Mouse (Mus musculus) forebrain, embryonic 10.5 days (tissue): ENCODE data around the gene Scn2b. TPM values are rescaled to one million over a fixed set of nuclear protein-coding genes. Genes with fewer than 3 reads are reported as not detected.

ENCODE experiments used
- DNase-seq: peaks from one replicate; pipeline ENCODE4 v3.0.0-alpha.2; 2017; ENCODE audit warnings: low spot score; ENCODE audit errors: extremely low spot score
- H3K27ac ChIP-seq: fragments of 300-500 bp; sonication (generic); 2 replicates; pipeline ENCODE4 v1.5.1; 2016; ENCODE audit warnings: mild to moderate bottlenecking
- H3K27me3 ChIP-seq: fragments of 300-500 bp; sonication (generic); 2 replicates; pipeline ENCODE4 v1.6.1; 2016; ENCODE audit warnings: mild to moderate bottlenecking; ENCODE audit not compliant: poor library complexity, severe bottlenecking
- H3K36me3 ChIP-seq: fragments of 300-500 bp; sonication (generic); replicated peaks from 2 replicates; pipeline ENCODE4 v1.6.1; 2016; ENCODE audit warnings: mild to moderate bottlenecking, moderate library complexity
- H3K4me1 ChIP-seq: fragments of 300-500 bp; sonication (generic); 2 replicates; pipeline ENCODE4 v1.6.1; 2016
- H3K4me3 ChIP-seq: fragments of 300-500 bp; sonication (generic); 2 replicates; pipeline ENCODE4 v1.5.1; 2016; ENCODE audit warnings: mild to moderate bottlenecking, moderate library complexity
- H3K9me3 ChIP-seq: fragments of 300-500 bp; sonication (generic); 2 replicates; pipeline ENCODE4 v1.6.1; 2016; ENCODE audit warnings: mild to moderate bottlenecking, moderate library complexity
- WGBS: fragments of 180-500 bp; shearing (Covaris S2); methylation state at CpG from one replicate; pipeline ENCODE4 v1.1.7; 2016; 5-methylcytosine and 5-hydroxymethylcytosine counted together
- polyA plus RNA-seq: library from polyadenylated mRNA; unstranded; fragments of >200 nt; fragmentation: Nextera tagmentation; extraction: Ambion mirVana; gene quantifications from 2 replicates; pipeline ENCODE4 v1.2.1, GENCODE M21; 2016

Scn2b gene
- polyA plus RNA-seq = 3.6 and 4.5 TPM in 2 replicates

- WGBS = under 1% methylated on average over 13 of the region's 13 CpGs
- Histone ChIP-seq H3K27ac (peak within 1 kb of the TSS; percentile 89), H3K4me3 (peak within 1 kb of the TSS; percentile 69), H3K36me3 (no peaks in the 10 kb centered on the region), H3K4me1 (peaks cover 44% of the 10 kb centered on the region), H3K27me3 (peaks cover 77% of the 10 kb centered on the region), H3K9me3 (no peaks in the 10 kb centered on the region)
- DNase-seq = no peak
Measured at GRCm38 (mm10) chr9:45117741-45118431, at the start of gene Scn2b. Scn2b (plus strand) TSS chr9:45117782.

- no peaks in the 10 kb centered on the region for H3K4me1 ChIP-seq
Measured at GRCm38 (mm10) chr9:45071800-45072199, 45.8 kb upstream of the Scn2b start.

DNA sequence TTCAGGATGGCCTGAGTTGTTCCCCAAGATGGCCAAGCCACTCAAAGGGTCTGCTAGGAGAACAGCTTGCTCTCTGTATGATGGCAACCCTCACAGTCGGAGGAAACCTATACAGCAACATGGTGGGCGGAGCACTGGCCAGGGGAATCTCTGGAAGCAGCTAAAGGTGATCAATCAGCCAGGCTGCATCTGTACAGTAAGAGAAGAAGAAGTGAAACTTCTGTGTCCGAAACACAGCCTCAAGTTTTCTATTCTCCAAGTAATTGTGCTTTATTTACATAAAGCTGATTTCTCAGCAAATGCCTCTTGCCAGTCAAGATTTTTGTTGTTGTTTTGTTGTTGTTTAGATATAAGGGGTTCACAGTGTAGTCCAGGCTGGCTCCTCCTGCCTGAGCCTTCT is 39.7 kb upstream of the Scn2b start:
- 75% methylated on average over 3 of the region's 3 CpGs for WGBS
- no peak for DNase-seq
- H3K27me3 ChIP-seq = no peaks in the 10 kb centered on the region

More at GRCm38 (mm10) chr9:45071800-45072199, 45.8 kb upstream of the Scn2b start:
- 66% methylated on average over 3 of the region's 3 CpGs for WGBS
- no peak overlapping the region for H3K4me3 ChIP-seq
- no peaks in the 10 kb centered on the region for H3K36me3 ChIP-seq
- H3K27me3 ChIP-seq = no peaks in the 10 kb centered on the region
- no peak for DNase-seq
- no peak overlapping the region for H3K27ac ChIP-seq
- no peaks in the 10 kb centered on the region for H3K9me3 ChIP-seq

DNA sequence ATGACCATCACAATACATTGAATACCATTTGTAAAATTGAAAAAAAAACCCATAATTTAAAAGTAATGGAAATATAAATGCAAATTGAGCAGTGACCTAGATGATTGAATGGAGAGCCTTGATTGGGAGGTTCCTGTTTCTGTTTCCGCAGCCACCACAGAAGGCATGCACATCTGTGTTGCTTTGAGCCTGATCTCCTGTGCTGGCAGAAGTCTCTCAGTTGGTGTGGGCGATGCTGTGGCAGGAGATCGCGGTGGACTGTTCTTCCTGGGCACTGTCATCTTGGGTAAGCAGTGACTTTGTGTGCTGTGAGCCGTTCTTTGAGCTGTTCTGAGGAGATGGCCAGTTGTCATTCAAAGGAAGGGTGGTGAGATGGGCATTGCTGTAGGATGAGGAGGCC is 38.6 kb upstream of the Scn2b start, which contains the start of gene Jaml:
Gene Jaml (plus strand): TSS at position 173 of the 400 bp plus-strand sequence.
- DNase-seq = no peak
- Histone ChIP-seq H3K4me3 (no peak within 1 kb of the TSS), H3K9me3 (no peaks in the 10 kb centered on the region), H3K27me3 (no peaks in the 10 kb centered on the region), H3K27ac (no peak within 1 kb of the TSS), H3K4me1 (no peaks in the 10 kb centered on the region), H3K36me3 (no peaks in the 10 kb centered on the region)
- WGBS = 90% methylated on average over 5 of the region's 5 CpGs

More for the DNA sequence above, 39.7 kb upstream of the Scn2b start:
- Histone ChIP-seq H3K27ac (no peak overlapping the region), H3K36me3 (no peaks in the 10 kb centered on the region), H3K9me3 (no peaks in the 10 kb centered on the region), H3K4me1 (no peaks in the 10 kb centered on the region), H3K4me3 (no peak overlapping the region)

DNA sequence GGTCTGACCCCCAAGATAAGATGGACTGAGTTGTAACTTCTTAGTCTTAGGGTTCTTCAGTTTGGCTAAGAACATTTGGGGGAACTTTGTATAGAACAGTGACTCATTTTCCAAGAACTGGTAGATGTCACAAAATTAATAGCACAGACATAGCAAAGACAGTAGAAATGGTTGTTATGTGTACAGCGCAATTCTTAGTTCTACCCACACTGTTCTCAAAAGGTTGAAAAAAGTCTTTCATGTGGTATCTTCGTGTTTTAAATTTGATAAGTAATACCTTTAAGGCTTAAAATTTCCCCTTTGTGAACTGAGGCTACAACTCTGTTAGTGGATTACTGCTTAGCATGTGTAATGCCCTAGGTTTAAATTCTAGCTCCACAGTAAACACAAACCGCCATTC is 34.5 kb upstream of the Scn2b start:
- H3K9me3 ChIP-seq = no peaks in the 10 kb centered on the region
- 88% methylated on average over 3 of the region's 3 CpGs for WGBS
- H3K27ac ChIP-seq = no peak overlapping the region
- H3K27me3 ChIP-seq = no peaks in the 10 kb centered on the region
- no peak overlapping the region for H3K4me3 ChIP-seq
- no peaks in the 10 kb centered on the region for H3K4me1 ChIP-seq
- DNase-seq = no peak
- no peaks in the 10 kb centered on the region for H3K36me3 ChIP-seq

- H3K27ac ChIP-seq = no peak overlapping the region
- no peaks in the 10 kb centered on the region for H3K9me3 ChIP-seq
- H3K4me1 ChIP-seq = no peaks in the 10 kb centered on the region
- WGBS = 78% methylated on average over 5 of the region's 5 CpGs
- 0 out of 2 replicates have a peak, but pooled peaks cover 4% of the 10 kb centered on the region for H3K27me3 ChIP-seq
- DNase-seq = no peak
- H3K4me3 ChIP-seq = no peak overlapping the region
- H3K36me3 ChIP-seq = no peaks in the 10 kb centered on the region
Measured at GRCm38 (mm10) chr9:45084556-45084955, 33.0 kb upstream of the Scn2b start.

GRCm38 (mm10) chr9:45085741-45086690 is 31.6 kb upstream of the Scn2b start:
- no peak overlapping the region for H3K27ac ChIP-seq
- no peaks in the 10 kb centered on the region for H3K36me3 ChIP-seq
- H3K27me3 ChIP-seq = 0 out of 2 replicates have a peak, but pooled peaks cover 4% of the 10 kb centered on the region
- no peak for DNase-seq
- no peaks in the 10 kb centered on the region for H3K9me3 ChIP-seq
- H3K4me3 ChIP-seq = no peak overlapping the region
- 78% methylated on average over 12 of the region's 12 CpGs for WGBS
- H3K4me1 ChIP-seq = no peaks in the 10 kb centered on the region

DNA sequence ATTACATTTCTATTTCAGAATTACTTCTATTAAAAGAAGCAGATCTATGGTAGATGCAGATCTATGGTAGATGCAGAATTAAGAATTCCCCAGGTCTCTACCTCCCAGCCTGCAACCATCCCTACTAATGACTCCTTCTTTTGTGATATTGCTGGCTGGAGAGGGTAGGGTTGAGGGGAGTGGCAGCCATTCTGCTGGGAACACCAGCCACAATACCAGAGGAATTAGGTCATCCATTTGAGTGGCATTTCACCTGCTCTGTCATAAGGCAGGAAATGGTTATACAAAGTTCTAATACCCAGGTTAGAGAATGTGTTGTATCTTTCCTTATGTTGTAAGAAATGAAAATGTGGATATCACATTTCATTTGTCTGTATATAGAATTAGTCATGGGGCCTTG is 29.5 kb upstream of the Scn2b start:
- Histone ChIP-seq H3K9me3 (no peaks in the 10 kb centered on the region), H3K27ac (no peak overlapping the region), H3K4me1 (0 out of 2 replicates have a peak, but pooled peaks cover 4% of the 10 kb centered on the region), H3K4me3 (no peak overlapping the region), H3K27me3 (0 out of 2 replicates have a peak, but pooled peaks cover 4% of the 10 kb centered on the region), H3K36me3 (no peaks in the 10 kb centered on the region)
- DNase-seq = no peak

DNA sequence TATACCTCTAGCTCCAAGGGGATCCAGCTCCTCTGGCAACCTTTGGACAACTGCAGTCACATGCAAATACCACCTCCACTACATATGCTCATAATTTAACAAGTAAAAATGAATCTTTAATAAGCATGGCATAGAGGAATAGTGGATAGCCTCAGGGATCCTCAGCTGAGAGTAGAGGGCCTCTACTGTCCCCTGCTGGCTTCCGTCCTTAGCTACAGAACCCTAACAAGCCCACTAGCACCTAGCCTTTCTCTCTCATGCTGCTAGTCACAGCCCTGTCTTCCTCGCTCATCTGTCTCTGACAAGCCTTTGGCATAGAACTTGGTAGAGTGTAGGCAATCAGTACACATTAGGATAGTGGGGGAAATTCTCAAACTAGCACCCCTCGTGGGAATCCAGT is 26.8 kb upstream of the Scn2b start:
- H3K4me1 ChIP-seq = 0 out of 2 replicates have a peak, but pooled peaks cover 4% of the 10 kb centered on the region
- DNase-seq = no peak
- 0 out of 2 replicates have a peak, but pooled peaks cover 4% of the 10 kb centered on the region for H3K27me3 ChIP-seq
- 76% methylated on average over 3 of the region's 3 CpGs for WGBS
- H3K9me3 ChIP-seq = no peaks in the 10 kb centered on the region
- H3K36me3 ChIP-seq = no peaks in the 10 kb centered on the region
- no peak overlapping the region for H3K27ac ChIP-seq
- no peak overlapping the region for H3K4me3 ChIP-seq

DNA sequence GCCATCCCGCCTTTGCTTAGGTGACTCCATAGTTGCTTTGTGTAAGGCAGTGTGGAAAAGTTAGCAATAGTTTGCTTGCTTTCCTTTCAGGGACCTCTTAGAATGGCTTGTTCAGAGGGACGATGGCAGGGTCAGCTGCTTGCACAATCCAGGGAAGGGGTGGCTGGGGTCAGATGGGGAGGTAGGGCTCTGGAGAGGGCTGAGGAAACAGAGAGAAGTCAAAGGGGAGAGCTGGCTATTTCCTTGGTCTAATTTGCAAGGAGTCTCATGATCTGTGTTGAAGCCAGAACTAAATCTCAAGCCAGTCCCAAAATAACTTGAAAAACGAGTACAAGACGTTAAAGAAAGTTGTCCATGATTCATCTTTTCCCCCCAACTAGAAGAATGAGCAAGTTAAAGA is 24.9 kb upstream of the Scn2b start:
- no peak for DNase-seq
- Histone ChIP-seq H3K4me3 (no peak overlapping the region), H3K27me3 (0 out of 2 replicates have a peak, but pooled peaks cover 4% of the 10 kb centered on the region), H3K9me3 (no peaks in the 10 kb centered on the region), H3K4me1 (0 out of 2 replicates have a peak, but pooled peaks cover 4% of the 10 kb centered on the region), H3K36me3 (no peaks in the 10 kb centered on the region), H3K27ac (no peak overlapping the region)
- WGBS = 75% methylated on average over 4 of the region's 4 CpGs

DNA sequence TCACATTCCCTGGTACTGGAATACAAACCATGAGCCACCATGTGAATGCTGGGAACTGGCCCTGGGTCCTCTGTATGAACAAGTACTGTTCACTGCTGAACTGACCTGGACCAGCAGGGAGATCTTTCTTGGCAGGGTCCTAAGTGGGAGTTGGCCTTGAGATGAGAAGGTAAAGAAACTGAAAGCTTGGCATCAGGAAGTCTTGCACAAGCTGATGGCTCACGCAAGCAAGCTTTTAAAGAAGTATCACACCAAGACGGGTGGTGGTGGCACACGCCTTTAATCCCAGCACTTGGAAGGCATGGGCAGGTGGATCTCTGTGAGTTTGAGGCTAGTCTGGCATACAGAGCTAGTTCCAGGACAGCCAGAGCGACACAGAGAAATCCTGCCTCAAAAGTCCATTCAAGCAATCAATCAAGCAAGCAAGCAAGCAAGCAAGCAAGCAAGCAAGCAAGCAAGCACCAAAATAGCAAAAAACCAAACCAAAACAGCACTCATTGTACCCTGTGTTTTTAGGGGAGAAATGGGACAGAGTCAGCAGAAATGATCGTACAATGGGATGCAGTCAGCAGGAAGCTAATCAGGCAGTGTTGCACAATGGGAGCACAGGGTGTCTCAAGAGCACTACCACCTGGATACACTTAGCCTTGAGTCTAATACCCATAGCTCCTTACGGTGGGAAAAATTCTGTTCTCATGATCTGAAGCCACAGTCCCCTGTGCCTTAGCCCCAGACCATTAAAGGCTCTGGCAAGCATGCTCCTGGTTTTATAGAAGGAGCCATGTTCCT is 22.2 kb upstream of the Scn2b start:
- DNase-seq = no peak
- H3K27ac ChIP-seq = no peak overlapping the region
- H3K4me3 ChIP-seq = no peak overlapping the region
- H3K36me3 ChIP-seq = no peaks in the 10 kb centered on the region
- WGBS = 82% methylated on average over 6 of the region's 6 CpGs
- H3K27me3 ChIP-seq = no peaks in the 10 kb centered on the region
- 0 out of 2 replicates have a peak, but pooled peaks cover 4% of the 10 kb centered on the region for H3K4me1 ChIP-seq
- no peaks in the 10 kb centered on the region for H3K9me3 ChIP-seq

GRCm38 (mm10) chr9:45097877-45098276 is 19.7 kb upstream of the Scn2b start:
- Histone ChIP-seq H3K4me1 (peaks cover 4% of the 10 kb centered on the region; the same call in 1 of the 2 replicates), H3K27me3 (no peaks in the 10 kb centered on the region), H3K36me3 (no peaks in the 10 kb centered on the region), H3K27ac (no peak overlapping the region), H3K9me3 (no peaks in the 10 kb centered on the region), H3K4me3 (no peak overlapping the region)
- WGBS = 84% methylated on average over 5 of the region's 5 CpGs
- no peak for DNase-seq
